Mouse (Mus musculus) liver, embryonic 16.5 days (tissue): Measurements from ENCODE around the gene Olfr235. TPM values are rescaled to one million over a fixed set of nuclear protein-coding genes. Genes with fewer than 3 reads are reported as not detected.
"Not testable (repeated sequence)": the region's sequence is repeated elsewhere in the genome, so short reads cannot be mapped to it uniquely, and the experiment has no call there.

Experiments used
- ATAC-seq: fragments of 200-750 bp; cut with Nextera tagmentation; 2 replicates; pipeline ENCODE4 v1.8.0; 2017; ENCODE audit warnings: low read depth, mild to moderate bottlenecking, moderate number of reproducible peaks, moderate library complexity
- H3K27ac ChIP-seq: fragments of 300-500 bp; sonication (generic); 2 replicates; pipeline ENCODE4 v1.5.1; 2014; ENCODE audit warnings: mild to moderate bottlenecking, low read length
- H3K27me3 ChIP-seq: fragments of 300-500 bp; sonication (generic); 2 replicates; pipeline ENCODE4 v1.6.1; 2014; ENCODE audit warnings: low read depth, low read length, mixed read lengths; ENCODE audit not compliant: control insufficient read depth, insufficient read depth
- H3K36me3 ChIP-seq: fragments of 300-500 bp; sonication (generic); 2 replicates; pipeline ENCODE4 v1.6.1; 2014; ENCODE audit warnings: mild to moderate bottlenecking; ENCODE audit not compliant: control insufficient read depth, insufficient read depth
- H3K4me1 ChIP-seq: fragments of 300-500 bp; sonication (generic); 2 replicates; pipeline ENCODE4 v1.6.1; 2014; ENCODE audit warnings: low read depth, low read length, mixed read lengths; ENCODE audit not compliant: control insufficient read depth
- H3K4me2 ChIP-seq: fragments of 300-500 bp; sonication (generic); 2 replicates; pipeline ENCODE4 v1.6.1; 2014; ENCODE audit warnings: low read depth, low read length, mixed read lengths
- H3K4me3 ChIP-seq: fragments of 300-500 bp; sonication (generic); 2 replicates; pipeline ENCODE4 v1.5.1; 2014; ENCODE audit warnings: low read depth, mild to moderate bottlenecking, low read length
- H3K9ac ChIP-seq: fragments of 300-500 bp; sonication (generic); 2 replicates; pipeline ENCODE4 v1.6.1; 2014; ENCODE audit warnings: low read depth, low read length
- H3K9me3 ChIP-seq: fragments of 300-500 bp; sonication (generic); replicated peaks from 2 replicates; pipeline ENCODE4 v1.6.1; 2016; ENCODE audit warnings: low read length; ENCODE audit not compliant: control insufficient read depth
- WGBS: fragments of 180-500 bp; shearing (Covaris S2); extraction: QIAGEN DNeasy Blood & Tissue Kit; methylation state at CpG from one replicate; pipeline ENCODE4 v1.1.7; 2014; ENCODE audit not compliant: insufficient replicate concordance; 5-methylcytosine and 5-hydroxymethylcytosine counted together
- polyA plus RNA-seq: library from polyadenylated mRNA; unstranded; fragments of >200 nt; fragmentation: Nextera tagmentation; extraction: Ambion mirVana; gene quantifications from 2 replicates; pipeline ENCODE4 v1.2.1, GENCODE M21; 2015

Gene Olfr235
- not detected in 2 replicates for polyA plus RNA-seq

DNA sequence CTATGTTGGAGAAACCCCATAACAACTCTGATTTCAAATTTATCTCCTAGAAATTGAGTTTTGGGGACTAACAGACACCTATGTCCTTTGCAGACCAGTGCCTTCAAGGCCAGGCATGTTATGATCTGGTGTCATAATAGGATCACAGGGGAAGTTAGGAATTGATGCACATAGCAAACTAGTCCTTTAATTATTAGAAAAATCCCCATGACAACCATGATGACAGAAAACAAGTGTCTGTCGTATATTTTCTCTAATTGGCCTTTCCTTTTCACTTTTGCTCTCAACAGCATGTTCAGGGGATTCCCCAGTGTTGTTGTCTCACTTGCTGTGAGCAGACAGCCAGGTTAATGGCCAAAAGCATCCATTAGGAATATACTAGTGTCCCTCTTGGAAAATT, at the start of gene Olfr235:
Gene Olfr235 (plus strand): TSS at position 301 of the 400 bp plus-strand sequence.
- ATAC-seq, result no peak
- H3K36me3 ChIP-seq, result no peaks in the 10 kb centered on the region
- H3K4me2 ChIP-seq, result no peak within 1 kb of the TSS
- H3K27ac ChIP-seq, result no peak within 1 kb of the TSS
- H3K4me1 ChIP-seq, result no peaks in the 10 kb centered on the region
- H3K9me3 ChIP-seq, result no peaks in the 10 kb centered on the region
- no peak within 1 kb of the TSS for H3K4me3 ChIP-seq
- H3K27me3 ChIP-seq, result no peaks in the 10 kb centered on the region
- no peak within 1 kb of the TSS for H3K9ac ChIP-seq
- WGBS, result 32% methylated on average over 1 of the region's 1 CpGs

DNA sequence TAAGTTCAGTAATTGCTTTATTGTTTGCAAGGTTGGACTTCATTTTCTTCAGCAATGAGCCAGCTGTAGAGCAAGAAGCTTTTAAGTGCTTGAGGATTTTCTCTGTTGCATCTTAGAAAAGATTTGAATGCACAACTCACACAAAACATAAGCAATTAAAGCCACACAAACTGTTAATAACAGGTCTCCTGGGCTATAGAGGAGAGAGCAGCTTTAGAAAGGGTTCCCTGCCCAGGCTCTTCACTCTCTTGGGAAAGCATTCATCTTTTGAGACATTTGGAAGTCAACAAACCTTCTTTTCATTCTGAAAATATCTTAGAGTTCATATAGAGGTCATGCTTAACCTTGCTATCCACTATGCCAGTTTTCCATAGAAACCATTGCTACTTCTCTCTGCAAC, 28.3 kb upstream of the Olfr235 start, which contains the start of gene Olfr1432:
Gene Olfr1432 (minus strand): TSS at position 101 of the 400 bp plus-strand sequence.
- ATAC-seq, H3K4me2 ChIP-seq, H3K9ac ChIP-seq, H3K27ac ChIP-seq, H3K27me3 ChIP-seq, H3K4me1 ChIP-seq, H3K36me3 ChIP-seq, H3K9me3 ChIP-seq, H3K4me3 ChIP-seq: not testable (repeated sequence)

DNA sequence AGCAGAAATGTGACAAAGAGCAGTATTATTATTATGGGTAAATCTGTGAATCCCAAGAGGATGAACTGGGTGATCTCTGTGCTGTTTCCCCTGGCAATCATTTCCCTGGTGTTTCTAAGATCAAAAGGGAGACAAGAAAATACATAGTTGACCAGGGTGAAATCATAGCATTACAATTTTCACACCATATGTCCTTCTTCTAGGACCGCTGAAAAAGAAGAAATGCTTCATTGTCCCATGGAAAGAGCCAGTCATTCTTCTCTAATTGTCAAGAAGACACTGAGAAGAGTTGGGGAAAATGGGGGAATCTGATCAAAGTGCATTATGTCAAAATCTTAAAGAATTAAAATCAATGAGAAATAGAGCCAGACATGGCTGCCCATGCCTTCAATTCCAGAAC, 19.3 kb upstream of the Olfr235 start, which contains the start of gene Olfr262:
Gene Olfr262 (minus strand): TSS at position 101 of the 400 bp plus-strand sequence.
- no peaks in the 10 kb centered on the region for H3K36me3 ChIP-seq
- H3K9ac ChIP-seq, result no peak within 1 kb of the TSS
- no peaks in the 10 kb centered on the region for H3K9me3 ChIP-seq
- no peaks in the 10 kb centered on the region for H3K27me3 ChIP-seq
- no peak for ATAC-seq
- no peaks in the 10 kb centered on the region for H3K4me1 ChIP-seq
- WGBS, result 37% methylated on average over 1 of the region's 1 CpGs
- no peak within 1 kb of the TSS for H3K4me3 ChIP-seq
- no peak within 1 kb of the TSS for H3K27ac ChIP-seq
- H3K4me2 ChIP-seq, result no peak within 1 kb of the TSS

DNA sequence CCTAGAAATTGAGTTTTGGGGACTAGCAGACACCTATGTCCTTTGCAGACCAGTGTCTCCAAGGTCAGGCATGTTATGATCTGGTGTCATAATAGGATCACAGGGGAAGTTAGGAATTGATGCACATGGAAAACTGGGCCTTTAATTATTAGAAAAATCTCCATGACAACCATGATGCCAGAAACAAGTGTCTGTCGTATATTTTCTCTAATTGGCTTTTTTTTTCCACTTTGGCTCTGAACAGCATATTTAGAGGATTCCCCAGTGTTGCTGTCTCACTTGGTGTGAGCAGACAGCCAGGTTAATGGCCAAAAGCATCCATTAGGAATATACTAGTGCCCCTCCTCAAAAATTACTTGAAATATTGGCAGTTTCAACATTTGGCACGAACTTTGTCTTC, 18.7 kb downstream of the Olfr235 start, which contains the start of gene Olfr1434:
Gene Olfr1434 (plus strand): TSS at position 301 of the 400 bp plus-strand sequence.
- Histone ChIP-seq H3K27ac (no peak within 1 kb of the TSS), H3K4me3 (no peak within 1 kb of the TSS), H3K4me1 (no peaks in the 10 kb centered on the region), H3K9me3 (no peaks in the 10 kb centered on the region), H3K27me3 (no peaks in the 10 kb centered on the region), H3K9ac (no peak within 1 kb of the TSS), H3K4me2 (no peak within 1 kb of the TSS), H3K36me3 (no peaks in the 10 kb centered on the region)
- 38% methylated on average over 2 of the region's 2 CpGs for WGBS
- ATAC-seq, result no peak

DNA sequence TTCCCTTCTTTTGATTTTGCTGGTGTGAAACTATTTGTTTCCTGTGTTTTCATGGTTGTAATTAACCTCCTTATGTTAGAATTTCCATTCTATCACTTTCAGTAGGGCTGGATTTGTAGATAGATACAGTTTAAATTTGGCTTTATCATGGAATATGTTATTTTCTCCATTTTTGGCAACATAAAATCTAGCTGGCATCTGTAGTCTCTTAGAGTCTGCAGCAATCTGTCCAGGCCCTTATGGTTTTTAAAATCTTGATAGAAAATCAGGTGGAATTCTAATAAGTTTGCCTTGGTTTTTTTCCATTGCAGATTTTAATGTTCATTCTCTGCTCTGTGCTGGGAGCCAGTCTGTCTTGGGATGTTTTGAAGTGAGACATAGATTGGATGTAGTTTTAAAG, 32.1 kb downstream of the Olfr235 start:
- H3K36me3 ChIP-seq, result no peaks in the 10 kb centered on the region
- no peak overlapping the region for H3K4me3 ChIP-seq
- no peak for ATAC-seq
- H3K9me3 ChIP-seq, result no peaks in the 10 kb centered on the region
- no peak overlapping the region for H3K9ac ChIP-seq
- no peaks in the 10 kb centered on the region for H3K4me1 ChIP-seq
- H3K27ac ChIP-seq, result no peak overlapping the region
- H3K4me2 ChIP-seq, result no peak overlapping the region
- H3K27me3 ChIP-seq, result no peaks in the 10 kb centered on the region

DNA sequence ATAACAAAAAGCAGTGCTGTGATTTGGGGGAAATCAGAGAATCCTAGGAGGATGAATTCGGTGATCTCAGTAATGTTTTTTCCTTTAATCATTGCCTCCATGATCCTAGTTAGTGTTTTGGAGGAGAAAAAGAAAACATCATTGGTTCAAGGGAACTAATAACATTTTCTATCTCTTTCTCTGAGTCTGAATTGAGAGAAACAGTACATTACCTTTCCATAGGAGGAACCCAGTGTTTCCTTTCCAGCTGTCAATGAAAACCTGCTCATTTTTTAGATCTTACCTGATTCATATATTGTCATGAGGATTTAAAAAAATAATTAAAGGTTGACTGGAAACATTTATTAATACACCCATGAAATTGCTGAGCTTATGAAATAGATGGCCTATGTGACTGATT, 38.2 kb downstream of the Olfr235 start, which contains the start of gene Olfr1436:
Gene Olfr1436 (minus strand): TSS at position 101 of the 400 bp plus-strand sequence.
- not testable (repeated sequence) for H3K4me3 ChIP-seq, H3K27ac ChIP-seq, H3K27me3 ChIP-seq, H3K9ac ChIP-seq, ATAC-seq, H3K4me2 ChIP-seq, H3K9me3 ChIP-seq, H3K4me1 ChIP-seq, H3K36me3 ChIP-seq
- 55% methylated on average over 1 of the region's 1 CpGs for WGBS

Other genes with a start within 250 kb of the Olfr235 start
- 0.01 TPM in 1 of 2 replicates, not detected in the other for gene Olfr1423, start 219.7 kb upstream of the Olfr235 start, polyA plus RNA-seq
- not detected in 2 replicates for gene Olfr1424, start 198.3 kb upstream of the Olfr235 start, polyA plus RNA-seq
- gene Olfr1425, start 183.3 kb upstream of the Olfr235 start, polyA plus RNA-seq, result not detected in 2 replicates
- gene Olfr1426, start 169.0 kb upstream of the Olfr235 start, polyA plus RNA-seq, result not detected in 2 replicates
- not detected in 2 replicates for gene Olfr1427, start 157.7 kb upstream of the Olfr235 start, polyA plus RNA-seq
- not detected in 2 replicates for gene Olfr1428, start 145.1 kb upstream of the Olfr235 start, polyA plus RNA-seq
- gene Olfr76, start 137.8 kb upstream of the Olfr235 start, polyA plus RNA-seq, result not detected in 2 replicates
- gene Olfr1555-ps1, start 90.9 kb upstream of the Olfr235 start, polyA plus RNA-seq, result not detected in 2 replicates
- gene Olfr1431, start 60.4 kb upstream of the Olfr235 start, polyA plus RNA-seq, result not detected in 2 replicates
- gene Olfr1432, start 28.4 kb upstream of the Olfr235 start, polyA plus RNA-seq, result not detected in 2 replicates
- not detected in 2 replicates for gene Olfr262, start 19.4 kb upstream of the Olfr235 start, polyA plus RNA-seq
- not detected in 2 replicates for gene Olfr1434, start 18.8 kb downstream of the Olfr235 start, polyA plus RNA-seq
- not detected in 2 replicates for gene Olfr1436, start 38.1 kb downstream of the Olfr235 start, polyA plus RNA-seq
- not detected in 2 replicates for gene Olfr1437, start 64.1 kb downstream of the Olfr235 start, polyA plus RNA-seq
- not detected in 2 replicates for gene Olfr1438-ps1, start 74.9 kb downstream of the Olfr235 start, polyA plus RNA-seq
- gene Olfr1440, start 126.2 kb downstream of the Olfr235 start, polyA plus RNA-seq, result not detected in 2 replicates
- not detected in 2 replicates for gene Olfr1441, start 156.4 kb downstream of the Olfr235 start, polyA plus RNA-seq
- gene Pfpl, start 166.9 kb downstream of the Olfr235 start, polyA plus RNA-seq, result not detected in 2 replicates
- gene Mpeg1, start 199.7 kb downstream of the Olfr235 start, polyA plus RNA-seq, result 2.3 and 2.5 TPM in 2 replicates
- 2.0 and 2.2 TPM in 2 replicates for gene Dtx4, start 240.4 kb downstream of the Olfr235 start, polyA plus RNA-seq